ENCODE assay signal across 35 mouse cellular contexts in genomic region chr8:82407060-82407459, GRCm38 (mm10).
"Had no signal": no experiment of that assay in that cellular context is flagged by ENCODE, and none has a peak within 500 bp of the region (broad histone marks: within the 10 kb centered on the region; RNA-seq: fewer than 3 reads in every experiment).

No protein-coding gene starts in this region.

- H3K4me3 ChIP-seq: heart, embryonic 10.5 days; heart, embryonic 12.5 days; heart, embryonic 13.5 days; heart, embryonic 15.5 days; hindbrain, embryonic 10.5 days; hindbrain, embryonic 12.5 days; hindbrain, embryonic 13.5 days; hindbrain, embryonic 15.5 days; intestine, embryonic 15.5 days; kidney, embryonic 15.5 days; layer of hippocampus, adult 2 months had no signal

- H3K36me3 ChIP-seq: heart, embryonic 10.5 days; heart, embryonic 12.5 days; heart, embryonic 13.5 days; heart, embryonic 15.5 days; hindbrain, embryonic 10.5 days; hindbrain, embryonic 12.5 days; hindbrain, embryonic 13.5 days; hindbrain, embryonic 15.5 days; intestine, embryonic 15.5 days; kidney, embryonic 15.5 days had no signal

- H3K4me2 ChIP-seq: heart, embryonic 11.5 days; heart, embryonic 12.5 days; heart, embryonic 13.5 days; heart, embryonic 15.5 days; hindbrain, embryonic 12.5 days; hindbrain, embryonic 13.5 days; hindbrain, embryonic 14.5 days; hindbrain, embryonic 15.5 days; intestine, embryonic 15.5 days; kidney, embryonic 15.5 days had no signal

- H3K9me3 ChIP-seq: heart, embryonic 10.5 days; heart, embryonic 12.5 days; heart, embryonic 13.5 days; heart, embryonic 15.5 days; hindbrain, embryonic 10.5 days; hindbrain, embryonic 12.5 days; hindbrain, embryonic 13.5 days; hindbrain, embryonic 15.5 days; intestine, embryonic 15.5 days; kidney, embryonic 15.5 days had no signal

- DNase-seq: heart, postnatal 10 days; heart, postnatal 14 days; heart, postnatal 36 days; heart, postnatal 4 days; kidney, adult 11 months; kidney, adult 18-20 months; kidney, adult 2 months; kidney, adult 8-10 months; kidney, adult 9 months; kidney, postnatal 10 days; kidney, postnatal 14 days; kidney, postnatal 25 days; kidney, postnatal 36 days; kidney, postnatal 4 days; layer of hippocampus, adult 9-11 months; layer of hippocampus, postnatal 36 days had no signal

- H3K27me3 ChIP-seq: heart, embryonic 12.5 days; heart, embryonic 13.5 days; heart, embryonic 15.5 days; hindbrain, embryonic 12.5 days; intestine, embryonic 15.5 days; kidney, embryonic 15.5 days had no signal

- H3K27ac ChIP-seq: heart, embryonic 10.5 days; heart, embryonic 13.5 days; heart, embryonic 15.5 days; hindbrain, embryonic 10.5 days; hindbrain, embryonic 12.5 days; hindbrain, embryonic 13.5 days; hindbrain, embryonic 14.5 days; hindbrain, embryonic 15.5 days; hindbrain, postnatal 0 days; intestine, embryonic 15.5 days; kidney, embryonic 15.5 days; kidney, postnatal 0 days; layer of hippocampus, adult 2 months had no signal

- ATAC-seq: hindbrain, embryonic 16.5 days; hindbrain, postnatal 0 days; inflammation-experienced regulatory T-cells, adult 6 months; intestine, embryonic 15.5 days; intestine, embryonic 16.5 days; intestine, postnatal 0 days had no signal

- H3K9ac ChIP-seq: heart, embryonic 12.5 days; heart, embryonic 13.5 days; heart, embryonic 15.5 days; hindbrain, embryonic 12.5 days; hindbrain, embryonic 13.5 days; hindbrain, embryonic 14.5 days; hindbrain, embryonic 15.5 days; intestine, embryonic 15.5 days; kidney, embryonic 15.5 days had no signal
